Mouse (Mus musculus) thymus, adult 2 months (tissue): ENCODE data around the gene Pdlim7.

ENCODE experiments used
- CTCF ChIP-seq: fragments of 200-500 bp; IDR thresholded peaks from 2 replicates; pipeline ENCODE4 v1.5.1; 2012; ENCODE audit warnings: mild to moderate bottlenecking, control low read depth, low read length, moderate library complexity, borderline replicate concordance; ENCODE audit not compliant: control insufficient read depth, poor library complexity, insufficient read depth; ENCODE audit errors: extremely low read depth
- POLR2A ChIP-seq: fragments of 200-500 bp; IDR thresholded peaks from 2 replicates; pipeline ENCODE4 v1.6.1; 2012; ENCODE audit warnings: mild to moderate bottlenecking, low read length, control low read depth, moderate library complexity; ENCODE audit not compliant: control insufficient read depth, poor library complexity, insufficient read depth; ENCODE audit errors: extremely low read depth

GRCm38 (mm10) chr13:55479008-55479407, 34.5 kb downstream of the Pdlim7 start:
- no peak for TF ChIP-seq CTCF
- TF ChIP-seq POLR2A, result no peak
